Mouse (Mus musculus): ENCODE measurements at regions not wholly inside any gene's neighbourhood (a gene's known extent, or its start where the extent isn't known, plus 50 kb on each side); places are given as distances from the start of the nearest gene placed in this dataset.

DNA sequence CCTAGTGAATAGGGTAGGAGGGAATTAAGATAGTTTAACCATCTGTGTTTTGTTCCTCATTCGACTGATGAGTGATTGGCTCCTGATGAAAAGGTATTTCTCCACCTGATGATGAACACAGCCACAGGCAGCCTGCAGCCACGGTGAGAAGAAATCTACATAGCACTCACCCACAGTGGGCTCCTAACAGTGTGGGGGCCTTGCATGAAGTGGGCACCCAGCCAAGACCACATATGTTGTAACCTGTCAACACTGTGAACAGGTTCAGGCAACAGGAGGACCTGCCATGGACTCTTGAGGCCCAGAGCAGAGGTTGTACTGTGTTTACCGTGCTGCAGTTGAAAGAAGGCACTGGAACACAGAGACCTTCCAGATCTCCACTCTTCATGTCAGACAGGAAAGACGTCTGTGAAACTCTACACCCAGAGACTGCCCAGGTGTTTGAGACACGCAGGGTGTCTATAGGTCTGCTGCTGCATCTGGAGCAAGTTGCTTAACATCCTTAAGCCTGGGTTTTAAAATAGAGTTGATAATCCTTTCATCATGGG lies 251.8 kb downstream of the Gm826 start:
- POLR2A ChIA-PET = no interaction called here
- CTCF ChIA-PET = no interaction called here

DNA sequence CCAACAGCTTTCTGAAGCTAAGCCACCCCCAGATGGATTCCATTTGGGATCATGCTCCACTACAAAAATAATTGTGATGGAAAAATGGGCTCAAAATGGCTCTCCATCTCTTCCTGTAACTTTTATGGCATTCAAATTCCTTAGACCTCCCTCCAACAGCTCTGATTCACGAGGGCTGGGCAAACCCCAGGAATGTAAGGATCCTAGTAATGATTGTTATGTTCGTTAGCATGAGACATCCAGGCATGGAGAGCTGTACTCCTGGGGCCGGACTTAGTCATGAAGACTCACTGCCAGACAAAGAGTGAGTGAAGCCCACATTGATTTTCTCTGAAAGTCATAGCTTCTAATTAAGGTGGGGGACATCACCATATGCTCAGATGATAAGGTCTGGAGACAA lies 258.3 kb downstream of the Gm826 start:
- POLR2A ChIA-PET = no interaction called here
- CTCF ChIA-PET = no interaction called here

DNA sequence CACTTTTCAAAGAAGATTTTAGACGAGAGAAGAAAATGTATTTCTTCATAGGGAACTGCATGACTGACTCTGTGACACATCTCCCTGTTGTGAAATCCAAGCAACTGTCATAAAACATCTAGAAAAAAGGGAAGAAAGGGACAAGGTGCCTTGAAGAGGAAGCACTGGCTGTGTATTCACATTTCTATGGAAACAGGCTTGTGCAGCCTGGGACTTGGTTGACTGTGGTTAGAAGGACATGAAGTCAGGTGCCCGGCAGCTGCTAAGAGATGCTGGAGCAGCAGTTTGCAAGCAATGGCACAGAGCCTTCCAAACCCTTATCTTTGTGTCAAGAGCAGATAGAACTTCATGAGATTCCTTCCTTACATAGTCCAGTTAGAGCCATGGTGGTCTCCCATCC lies 263.5 kb downstream of the Gm826 start:
- CTCF ChIA-PET = no interaction called here
- POLR2A ChIA-PET = no interaction called here

DNA sequence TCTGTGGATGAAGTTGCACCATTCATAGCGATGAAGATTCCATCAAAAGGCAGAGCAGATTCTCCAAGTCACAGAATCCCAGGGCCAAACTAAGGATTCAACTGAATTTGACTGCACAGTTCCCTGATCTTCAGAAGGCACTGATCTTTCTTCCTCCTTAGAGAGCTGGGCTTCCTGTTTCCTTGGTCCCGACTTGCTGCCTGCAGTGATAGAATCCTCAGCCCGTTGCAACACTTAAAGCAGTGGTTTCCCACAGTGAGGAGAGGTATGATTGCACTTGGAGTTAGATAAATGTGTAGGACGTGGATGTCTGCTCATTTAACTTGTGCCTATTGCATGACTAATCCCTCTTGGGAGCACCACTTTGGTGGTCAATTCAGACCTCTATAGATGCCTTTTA lies 265.2 kb downstream of the Gm826 start:
- CTCF ChIA-PET = interaction anchor here in 1 of 4 experiments (0.6 kb wide), 1 partner anchor 186 kb away, joined by 5 read pairs; no protein-coding TSS in a partner anchor
- POLR2A ChIA-PET = no interaction called here

DNA sequence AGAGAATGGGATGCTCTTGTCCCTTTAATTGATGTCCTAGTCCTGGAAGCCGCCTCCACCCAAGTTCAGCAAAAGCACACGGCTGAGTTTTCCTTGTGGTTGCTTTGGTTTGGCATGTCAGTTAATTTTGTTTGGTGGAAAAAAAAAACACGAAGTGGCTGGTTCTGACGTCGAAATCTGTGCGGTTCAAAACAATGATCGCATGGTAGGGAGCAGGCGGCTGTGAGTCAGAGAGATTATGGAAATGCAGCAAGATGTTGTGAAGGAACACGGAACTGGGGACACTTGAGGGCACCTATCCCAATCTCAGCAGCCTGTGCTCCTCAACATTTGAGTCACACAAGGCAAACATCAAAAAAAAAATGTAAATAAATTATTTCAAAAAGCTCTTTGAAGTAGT lies 266.1 kb downstream of the Gm826 start:
- CTCF ChIA-PET = interaction anchor here in 1 of 4 experiments (0.6 kb wide), 1 partner anchor 185 kb away, joined by 5 read pairs; no protein-coding TSS in a partner anchor
- POLR2A ChIA-PET = interaction anchor here in 1 of 4 experiments (0.6 kb wide), 1 partner anchor 209 kb away, joined by 5 read pairs; no protein-coding TSS in a partner anchor

DNA sequence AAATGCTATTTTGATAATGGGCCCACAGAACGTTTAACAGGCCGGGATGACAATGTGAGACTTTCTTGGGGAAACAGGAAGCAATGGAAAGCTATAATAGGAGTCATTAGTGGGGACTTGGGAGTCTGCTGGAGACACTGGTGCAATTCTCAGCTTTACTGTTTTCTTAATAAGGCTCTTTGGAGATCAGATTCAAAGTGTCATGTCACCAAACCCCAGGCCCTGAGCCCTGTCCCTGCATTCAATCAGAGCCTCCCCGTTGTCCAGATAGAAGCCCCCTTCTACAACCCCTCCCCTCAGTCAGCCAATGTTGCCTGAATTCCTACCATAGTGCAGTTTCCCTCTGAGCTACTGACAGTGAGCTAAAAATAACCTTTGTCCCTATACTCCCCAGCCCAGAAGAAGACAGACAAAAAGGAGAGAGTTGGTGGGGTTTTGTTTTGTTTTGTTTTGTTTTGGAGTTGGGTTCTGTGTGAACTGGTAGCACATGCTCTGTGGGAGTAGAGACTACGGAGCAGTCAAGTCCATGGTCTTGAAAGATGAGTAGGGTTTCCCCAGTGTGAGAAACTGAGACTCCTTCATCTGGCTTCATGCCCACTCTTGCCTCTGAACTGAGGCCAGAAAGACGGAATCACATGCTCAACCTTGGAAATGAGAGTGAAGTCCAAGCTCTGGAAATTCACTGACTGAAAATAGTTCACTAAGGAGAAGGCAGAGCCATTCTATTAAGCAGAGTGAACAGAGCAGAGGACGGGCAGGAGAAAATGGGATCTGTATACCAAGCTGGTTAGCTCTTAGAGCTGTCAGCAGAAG lies 267.3 kb downstream of the Gm826 start:
- ChIA-PET CTCF (no interaction called here), POLR2A (no interaction called here)

DNA sequence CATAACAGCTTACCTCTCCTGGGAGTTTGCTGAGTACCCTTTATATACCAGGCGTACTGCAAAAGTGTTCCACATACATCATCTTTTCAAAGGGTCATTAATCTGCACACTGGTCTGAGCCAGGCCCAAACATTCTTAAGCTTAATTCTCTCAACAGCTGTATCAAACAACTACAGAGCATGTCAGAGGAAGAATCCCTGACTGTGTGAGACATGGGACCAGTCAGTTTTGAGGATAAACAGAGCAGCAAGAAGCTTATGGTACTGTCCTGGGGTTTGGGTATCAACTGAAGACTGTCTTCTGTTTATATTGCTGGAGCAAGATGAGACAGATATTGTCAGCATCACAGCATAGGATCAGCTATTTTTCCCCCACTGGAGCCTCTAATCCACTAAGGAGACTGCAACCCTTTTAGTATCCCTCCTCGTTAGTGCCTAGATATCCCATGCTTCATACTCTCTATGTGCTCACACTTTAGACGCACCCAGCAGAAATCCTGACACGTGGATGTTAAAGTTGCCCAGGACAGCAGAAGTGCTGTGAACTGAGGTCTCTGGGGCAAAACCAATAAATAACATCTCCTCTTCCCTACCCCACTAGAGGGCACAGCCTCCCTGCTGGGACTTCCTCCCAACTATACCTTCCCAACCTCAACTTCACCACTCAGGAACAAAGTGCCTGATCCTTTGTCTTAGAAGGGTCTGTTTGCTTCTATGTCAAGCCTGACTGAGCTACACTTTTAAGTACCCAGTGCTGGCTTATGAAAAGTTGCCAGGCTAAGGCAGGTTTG lies 271.6 kb downstream of the Gm826 start:
- POLR2A ChIA-PET = no interaction called here
- CTCF ChIA-PET = interaction anchor here in 1 of 4 experiments (0.9 kb wide), 1 partner anchor 516 kb away, joined by 3 read pairs; no protein-coding TSS in a partner anchor

DNA sequence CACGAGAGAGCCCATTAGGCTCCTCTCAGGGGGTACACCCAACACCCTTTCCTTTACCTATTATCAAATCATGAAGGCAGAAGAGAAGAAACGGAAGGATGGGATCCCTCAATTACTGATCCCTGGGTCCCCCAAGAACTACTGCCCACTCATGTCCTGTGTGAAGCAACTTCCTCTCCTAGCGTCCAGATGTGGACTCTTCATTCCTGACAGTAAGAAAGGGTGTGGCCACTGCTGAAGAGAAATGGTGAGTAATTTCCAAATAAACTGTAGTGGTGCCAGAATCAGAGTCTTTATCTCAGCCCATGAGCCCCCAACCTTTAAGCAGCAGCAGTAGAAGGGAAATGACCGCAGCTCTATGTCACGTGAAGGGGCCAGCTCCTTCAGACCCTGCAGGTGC lies 273.9 kb downstream of the Gm826 start:
- ChIA-PET POLR2A (no interaction called here), CTCF (no interaction called here)

DNA sequence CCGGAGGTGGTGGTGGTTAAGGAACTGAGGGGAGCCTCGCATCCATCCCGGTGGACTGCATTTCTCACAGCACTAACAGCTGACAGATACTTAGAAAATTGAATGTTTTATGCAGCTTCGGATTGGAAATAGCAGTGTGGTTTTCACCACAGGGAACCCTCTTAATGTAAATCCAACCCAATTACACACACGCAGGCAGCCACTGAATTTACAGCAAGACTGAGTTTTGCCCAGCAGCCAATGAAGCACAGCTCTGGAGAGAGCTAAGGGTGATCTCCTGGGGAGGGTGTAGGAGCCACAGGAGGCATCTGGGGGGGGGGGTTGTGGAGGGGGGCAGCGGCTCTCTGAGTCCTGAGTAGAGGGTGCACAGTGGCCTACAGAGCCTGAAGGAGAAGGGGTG lies 276.8 kb downstream of the Gm826 start:
- CTCF ChIA-PET = no interaction called here
- POLR2A ChIA-PET = no interaction called here

DNA sequence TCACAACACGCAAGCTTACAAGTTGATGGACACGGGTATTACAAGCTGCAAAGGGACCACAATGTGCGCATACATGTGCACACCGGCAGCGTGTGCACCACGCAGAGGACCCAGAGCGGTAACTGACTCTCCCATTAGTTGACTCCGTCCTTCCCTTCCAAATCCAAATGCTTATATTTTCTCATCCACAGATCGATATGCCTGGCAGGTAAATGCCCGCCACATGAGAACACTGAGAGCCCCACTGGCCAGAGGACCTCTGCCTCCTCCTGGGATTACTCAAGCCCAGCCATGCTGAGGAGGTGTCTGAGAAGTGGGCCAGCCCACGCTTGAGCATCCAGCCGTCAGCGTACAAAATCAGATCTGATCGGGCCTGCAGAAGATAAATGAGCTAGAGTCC lies 279.6 kb downstream of the Gm826 start:
- ChIA-PET CTCF (no interaction called here), POLR2A (no interaction called here)

DNA sequence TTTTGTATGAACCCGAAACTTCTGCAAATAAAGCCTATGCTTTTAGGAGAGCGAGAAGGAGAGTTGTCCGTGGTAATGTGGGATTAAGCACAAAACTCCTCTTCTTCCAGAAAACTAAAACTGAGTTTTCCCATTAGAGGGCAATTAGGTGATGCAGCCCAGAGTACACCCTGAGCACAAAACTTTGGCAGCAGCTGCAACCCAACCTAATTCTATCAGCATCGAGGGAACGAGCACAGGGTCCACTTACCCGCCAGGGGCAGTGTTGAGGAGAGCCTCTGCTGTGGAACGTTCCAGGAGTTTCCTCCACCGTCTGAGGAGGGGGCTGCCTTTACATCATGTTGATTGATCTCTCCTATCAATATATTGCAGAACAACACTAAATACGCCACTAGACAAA lies 285.7 kb downstream of the Gm826 start:
- POLR2A ChIA-PET = no interaction called here

DNA sequence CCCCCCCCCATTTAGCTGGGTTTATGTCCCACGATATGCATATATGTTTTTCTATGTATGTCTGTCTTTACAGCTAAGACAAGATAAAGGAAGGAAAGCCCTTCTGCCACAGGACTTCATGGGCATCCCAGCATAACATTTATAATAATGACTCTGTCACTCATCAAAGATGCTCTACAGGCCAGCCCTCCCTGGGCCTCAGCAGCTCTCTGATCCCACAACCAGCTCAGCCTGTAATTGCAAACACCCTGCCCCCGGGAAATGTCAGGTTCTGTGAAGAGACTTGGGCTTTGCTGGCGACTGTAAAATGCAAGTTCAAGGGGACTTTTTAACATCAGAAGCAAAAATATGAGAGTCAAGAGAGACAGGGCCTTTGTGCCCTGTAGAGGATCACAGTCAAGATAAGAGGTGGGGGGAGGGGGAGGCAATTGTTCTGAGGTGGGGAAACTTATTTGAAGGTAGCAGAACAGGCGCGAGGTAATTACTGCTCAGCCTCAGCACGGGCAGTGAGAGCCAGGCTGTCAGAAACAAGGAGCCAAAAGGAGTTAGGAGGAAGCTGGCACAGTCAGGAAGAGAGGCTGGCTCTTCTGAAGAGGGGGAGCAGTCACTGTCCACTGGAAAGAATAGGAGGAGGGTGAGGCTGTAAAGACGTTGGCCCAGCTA lies 286.9 kb downstream of the Gm826 start:
- CTCF ChIA-PET = interaction anchor here in 1 of 4 experiments (0.7 kb wide), 1 partner anchor 12 kb away, joined by 13 read pairs; no protein-coding TSS in a partner anchor
- POLR2A ChIA-PET = no interaction called here

More for the DNA sequence above, 285.7 kb downstream of the Gm826 start:
- CTCF ChIA-PET = no interaction called here

DNA sequence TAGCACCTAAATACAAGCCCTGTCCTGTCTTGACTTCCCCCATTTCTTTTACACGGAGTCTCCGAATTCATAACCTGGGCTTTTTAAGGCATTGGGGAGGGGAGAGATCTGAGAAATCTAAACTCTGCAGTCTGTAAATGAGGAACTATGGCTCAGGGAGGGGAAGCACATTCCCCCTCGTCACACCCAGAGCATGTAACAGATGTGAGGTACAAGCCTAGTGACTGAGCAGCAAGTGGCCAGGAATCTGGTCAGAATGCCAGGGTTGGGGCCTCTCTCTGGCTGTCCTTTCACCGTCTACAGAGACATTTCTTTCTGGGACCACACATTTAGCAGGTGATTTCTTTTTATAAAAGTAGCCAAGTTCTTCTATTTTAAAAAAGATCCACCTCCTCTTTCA lies 289.4 kb downstream of the Gm826 start:
- CTCF ChIA-PET = no interaction called here
- POLR2A ChIA-PET = no interaction called here

DNA sequence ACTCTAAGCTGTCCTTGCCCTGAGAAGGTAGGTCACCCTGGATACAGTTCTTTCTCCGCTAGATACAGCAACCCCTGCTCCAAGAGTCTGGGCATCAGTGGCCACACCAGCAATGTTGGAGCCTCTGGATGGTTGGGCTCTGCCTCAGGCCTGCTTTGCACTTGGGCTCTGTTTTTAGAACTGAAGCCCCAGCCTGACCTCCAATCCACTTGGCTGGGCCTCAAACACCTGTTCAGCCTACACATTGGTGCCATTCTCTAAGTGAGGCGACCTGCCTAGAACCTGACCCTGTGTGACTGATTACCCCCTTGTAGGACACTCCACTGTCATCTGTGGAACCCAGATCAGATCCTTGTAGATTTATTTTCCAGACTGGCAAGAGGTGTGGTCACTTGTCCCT lies 289.8 kb downstream of the Gm826 start:
- CTCF ChIA-PET = no interaction called here
- POLR2A ChIA-PET = no interaction called here

DNA sequence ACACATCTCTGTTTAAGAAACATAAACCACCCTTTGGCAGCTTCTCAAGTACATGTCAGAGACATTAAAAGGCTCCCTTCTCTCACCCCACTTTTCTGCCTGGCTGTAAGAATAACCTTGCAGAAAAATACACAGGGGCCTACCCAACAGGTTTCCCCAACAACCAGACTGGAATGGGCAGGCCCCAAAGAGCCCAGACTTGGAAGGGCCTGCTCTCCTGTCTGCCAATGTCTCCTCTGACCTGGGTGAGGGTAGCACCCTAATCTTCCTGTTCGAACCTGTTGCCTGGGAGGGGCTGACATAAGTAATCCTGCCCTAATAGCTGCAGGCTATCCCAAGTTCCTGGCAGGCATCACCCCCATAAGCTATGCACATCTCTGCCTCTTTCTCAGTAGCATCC lies 304.5 kb downstream of the Gm826 start:
- ChIA-PET POLR2A (interaction anchor here in 1 of 4 experiments (0.6 kb wide), 1 partner anchor 426 kb away, joined by 3 read pairs; no protein-coding TSS in a partner anchor), CTCF (no interaction called here)

DNA sequence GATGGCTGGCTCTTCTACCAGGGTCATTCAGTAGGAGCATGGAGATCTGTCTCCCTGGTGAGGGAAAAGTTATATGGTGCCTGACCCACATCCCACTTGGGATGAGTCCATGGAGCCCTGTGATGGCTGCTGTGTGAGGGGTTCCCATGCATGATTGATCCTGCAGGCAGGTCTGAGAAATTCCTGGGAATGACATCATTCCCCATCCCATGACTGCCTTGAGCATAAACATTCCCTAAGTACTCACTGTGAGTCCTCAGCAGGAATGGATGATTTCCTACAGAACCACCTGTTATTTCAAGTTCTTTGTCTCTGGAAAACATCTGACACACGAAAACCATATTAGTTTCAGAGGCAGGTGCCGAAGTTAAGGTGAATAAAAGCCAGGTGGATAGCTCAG lies 305.5 kb downstream of the Gm826 start:
- ChIA-PET POLR2A (no interaction called here), CTCF (no interaction called here)

DNA sequence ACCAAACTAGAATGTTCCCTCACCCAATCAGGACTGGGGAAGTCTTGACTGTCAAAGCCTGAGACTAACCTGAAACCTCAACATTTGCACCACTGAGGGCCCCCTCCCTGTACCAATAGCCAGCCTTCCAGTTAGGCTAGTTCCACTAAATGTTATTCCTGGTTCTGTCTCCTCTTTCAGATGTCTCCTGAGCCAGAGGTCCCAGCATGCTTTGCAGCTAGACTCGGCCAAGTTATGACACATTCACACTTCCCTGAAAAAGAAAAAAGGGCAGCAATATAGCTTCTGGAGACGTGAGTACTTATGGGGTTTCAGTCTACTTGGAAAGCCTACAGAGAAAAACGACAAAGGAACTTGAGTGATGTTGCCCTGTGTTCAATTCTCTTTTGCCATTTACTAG lies 308.1 kb downstream of the Gm826 start:
- CTCF ChIA-PET = no interaction called here

DNA sequence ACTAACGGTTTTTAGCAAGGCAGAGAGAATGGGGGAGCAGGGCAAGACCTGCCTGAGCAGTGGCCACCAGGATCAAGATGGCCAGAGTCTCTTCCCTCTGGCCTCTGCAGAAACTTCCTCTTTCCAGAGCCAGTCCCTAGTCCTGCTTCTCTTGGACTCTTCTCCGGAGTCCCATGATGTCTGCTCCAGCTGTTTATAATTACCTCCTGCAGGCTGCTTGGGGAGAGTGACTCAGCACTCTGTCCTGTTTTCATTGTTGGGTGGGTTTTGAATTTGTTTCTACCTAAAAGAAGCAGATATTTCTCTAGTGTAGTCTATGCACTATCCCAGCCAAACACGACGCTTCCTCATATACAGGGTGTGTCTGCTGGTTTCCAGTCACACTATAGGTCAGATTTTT lies 312.4 kb downstream of the Gm826 start:
- CTCF ChIA-PET = no interaction called here

More for the DNA sequence above, 308.1 kb downstream of the Gm826 start:
- POLR2A ChIA-PET = no interaction called here

DNA sequence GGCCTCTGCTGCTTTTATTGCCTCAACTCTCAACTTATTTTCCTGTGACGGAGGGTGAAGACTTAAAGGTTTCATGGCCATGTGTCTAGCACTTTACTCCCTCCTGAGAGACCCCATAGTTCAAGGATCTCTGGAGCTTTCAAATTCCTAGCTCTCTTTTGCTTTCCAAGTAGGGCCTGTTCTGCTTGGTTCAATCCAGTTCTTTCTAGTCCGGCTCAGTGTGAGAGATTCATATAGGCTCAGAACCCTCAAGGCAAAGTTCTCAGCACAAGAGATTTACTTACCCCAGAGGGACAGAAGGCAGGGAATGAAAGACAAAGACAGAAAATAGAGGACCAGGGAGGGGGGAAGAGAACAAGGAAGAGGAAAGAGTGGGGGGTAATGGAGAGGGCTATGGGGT lies 313.1 kb downstream of the Gm826 start:
- POLR2A ChIA-PET = no interaction called here
- CTCF ChIA-PET = interaction anchor here in 1 of 4 experiments (1.1 kb wide), 1 partner anchor 557 kb away, joined by 3 read pairs; no protein-coding TSS in a partner anchor

More for the DNA sequence above, 312.4 kb downstream of the Gm826 start:
- POLR2A ChIA-PET = interaction anchor here in 1 of 4 experiments (0.6 kb wide), 1 partner anchor 1110 kb away, joined by 3 read pairs; no protein-coding TSS in a partner anchor
